Mouse (Mus musculus) thymus, adult 2 months (tissue): Measurements from ENCODE around the gene Xpnpep1.

Source experiments
- CTCF ChIP-seq: fragments of 200-500 bp; IDR thresholded peaks from 2 replicates; pipeline ENCODE4 v1.5.1; 2012; ENCODE audit warnings: mild to moderate bottlenecking, control low read depth, low read length, moderate library complexity, borderline replicate concordance; ENCODE audit not compliant: control insufficient read depth, poor library complexity, insufficient read depth; ENCODE audit errors: extremely low read depth
- POLR2A ChIP-seq: fragments of 200-500 bp; IDR thresholded peaks from 2 replicates; pipeline ENCODE4 v1.6.1; 2012; ENCODE audit warnings: mild to moderate bottlenecking, low read length, control low read depth, moderate library complexity; ENCODE audit not compliant: control insufficient read depth, poor library complexity, insufficient read depth; ENCODE audit errors: extremely low read depth

- TF ChIP-seq POLR2A (no peak), CTCF (no peak)
Observed at GRCm38 (mm10) chr19:53077278-53077677, 37.3 kb upstream of the Xpnpep1 start.
